In genomic region chr8:128724819-128725218, GRCm38 (mm10) we compare ENCODE assay signal across 9 mouse cellular contexts. TPM values are rescaled to one million over a fixed set of nuclear protein-coding genes. Genes with fewer than 3 reads are reported as not detected.
A peak's percentile ranks its signal among the peaks of the same experiment; 100 is the strongest.
DNase-seq lines count a peak whose midpoint lies in the region; ATAC-seq and TF ChIP-seq lines count a peak whose summit lies in the region.
"Had no signal": no experiment of that assay in that cellular context is flagged by ENCODE, and none has a peak within 500 bp of the region (broad histone marks: within the 10 kb centered on the region; RNA-seq: fewer than 3 reads in every experiment).

No protein-coding gene starts in this region.

- DNase-seq in kidney, adult 9 months, result peak; percentile 29
- no peak for DNase-seq in kidney, adult 18-20 months
- no peak for DNase-seq in G1E (ENCODE audit: low spot score)
- peak; percentile 65 for DNase-seq in embryo, embryonic 10 days (ENCODE audit: low spot score)
- no peak for DNase-seq in gastrocnemius, postnatal 25 days
- DNase-seq in gastrocnemius, adult 8-10 months (ENCODE audit: low spot score in 2 of 2), result no peak

- no peak overlapping the region for H3K4me3 ChIP-seq in G1E (ENCODE audit: low read depth, low read length)
- no peak overlapping the region for H3K4me3 ChIP-seq in midbrain, embryonic 15.5 days

- no peaks in the 10 kb centered on the region; the same call in 1 of the 2 replicates for H3K4me1 ChIP-seq in G1E (ENCODE audit: insufficient read depth, low read depth, low read length)
- no peaks in the 10 kb centered on the region for H3K4me1 ChIP-seq in midbrain, embryonic 15.5 days

- ATAC-seq in G1E (ENCODE audit: extremely low read depth, insufficient number of reproducible peaks, low FRiP score, poor library complexity, severe bottlenecking), result peak; percentile 42; the same call in 1 of the 2 replicates
- ATAC-seq in inflammation-experienced regulatory T-cells, adult 6 months, result peak; percentile 55
- peak; percentile 83 for ATAC-seq in midbrain, embryonic 15.5 days (replicated peaks)

- H3K9me3 ChIP-seq in G1E (replicated peaks), result no peaks in the 10 kb centered on the region
- H3K9me3 ChIP-seq in midbrain, embryonic 15.5 days, result no peaks in the 10 kb centered on the region

- 59% methylated on average over 1 of the region's 1 CpGs for WGBS in midbrain, embryonic 15.5 days

- no peak for TF ChIP-seq CTCF in G1E (IDR thresholded peaks at IDR 0.05; ENCODE audit: low read depth, low read length)

- H3K27ac ChIP-seq in midbrain, embryonic 15.5 days, result no peak overlapping the region
- H3K27ac ChIP-seq: macrophage had no signal

- peaks cover 83% of the 10 kb centered on the region for H3K36me3 ChIP-seq in G1E (replicated peaks)
- H3K36me3 ChIP-seq in midbrain, embryonic 15.5 days (replicated peaks), result peaks cover 24% of the 10 kb centered on the region

- no peaks in the 10 kb centered on the region for H3K27me3 ChIP-seq in G1E (ENCODE audit: insufficient read depth, low read length)
- H3K27me3 ChIP-seq in midbrain, embryonic 15.5 days (replicated peaks), result no peaks in the 10 kb centered on the region

- no peak overlapping the region for H3K4me2 ChIP-seq in midbrain, embryonic 15.5 days

- no peak overlapping the region for H3K9ac ChIP-seq in midbrain, embryonic 15.5 days

RNA-seq across cellular contexts. Expression of gene Itgb1, which starts 39.4 kb away (rescaled TPM):
- total RNA-seq in G1E (2014; fragmentation: Nextera tagmentation) (215 and 240 TPM in 2 replicates), G1E (2017) (277 and 315 TPM in 2 replicates)
- 47.6 and 53.8 TPM in 2 replicates for polyA plus RNA-seq in G1E (2012)
- polyA plus RNA-seq in inflammation-experienced regulatory T-cells, adult 6 months (2017; shearing (Covaris generic)), result 100 to 1,000 TPM; 160 to 315 (median 162) TPM
- 75.4 and 78.2 TPM in 2 replicates for polyA plus RNA-seq in midbrain, embryonic 15.5 days (2015; fragmentation: Nextera tagmentation; extraction: Ambion mirVana)
- total RNA-seq in gastrocnemius, postnatal 25 days (2021), result 100 to 1,000 TPM; 177 to 199 TPM
- 100 to 1,000 TPM; 151 to 175 (median 167) TPM for total RNA-seq in gastrocnemius, adult 8-10 months (2022)

Comparison
In these comparisons a context has a peak if more than half of its experiments do, and no peak if none do; other contexts are left out.
1. DNase-seq: peak in kidney, adult 9 months (single experiment) and embryo, embryonic 10 days (single experiment); none in kidney, adult 18-20 months (single experiment), G1E (single experiment), gastrocnemius, postnatal 25 days (single experiment) and gastrocnemius, adult 8-10 months (0 of 2).
2. Peak in every context shown above with its lines, with median percentiles within 50 percentile points of each other: ATAC-seq.